Mouse (Mus musculus) adrenal gland, postnatal 4 days (tissue): Measurements from ENCODE around the gene Pygl. TPM values are rescaled to one million over a fixed set of nuclear protein-coding genes. Genes with fewer than 3 reads are reported as not detected.
"Not testable (repeated sequence)": the region's sequence is repeated elsewhere in the genome, so short reads cannot be mapped to it uniquely, and the experiment has no call there.

ENCODE experiments used
- DNase-seq, 2 experiments: peaks; one replicate each; pipeline ENCODE4 v3.0.0; 2021 to 2022; ENCODE audit warnings: low spot score in 2 of 2, mixed read lengths in 2 of 2
- total RNA-seq, 2 experiments: library from RNA; stranded (reverse); gene quantifications; 2 replicates each; pipeline ENCODE4 v1.2.3; 2021

Pygl gene
- total RNA-seq, 2 experiments from 2014 or later, result 29.5 to 37.0 TPM

DNA sequence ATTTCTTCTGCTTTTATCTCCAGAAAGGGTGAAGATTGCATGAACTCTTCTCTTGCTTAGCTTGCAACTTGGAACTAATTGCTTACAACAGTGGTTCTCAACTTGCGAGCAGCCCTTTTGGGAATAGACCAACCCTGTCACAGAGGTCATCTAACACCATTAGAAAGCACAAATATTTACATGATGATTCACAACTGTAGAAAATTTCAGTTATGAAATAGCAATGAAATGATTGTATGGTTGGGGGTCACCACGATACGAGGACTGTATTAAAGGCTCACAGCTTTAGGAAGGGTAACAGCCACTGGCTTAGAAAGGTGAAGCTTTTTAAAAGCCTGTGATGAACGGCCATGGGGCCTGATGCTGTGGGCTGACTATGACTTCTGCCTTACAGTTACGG lies 70.2 kb downstream of the Pygl start:
- no peak for DNase-seq

DNA sequence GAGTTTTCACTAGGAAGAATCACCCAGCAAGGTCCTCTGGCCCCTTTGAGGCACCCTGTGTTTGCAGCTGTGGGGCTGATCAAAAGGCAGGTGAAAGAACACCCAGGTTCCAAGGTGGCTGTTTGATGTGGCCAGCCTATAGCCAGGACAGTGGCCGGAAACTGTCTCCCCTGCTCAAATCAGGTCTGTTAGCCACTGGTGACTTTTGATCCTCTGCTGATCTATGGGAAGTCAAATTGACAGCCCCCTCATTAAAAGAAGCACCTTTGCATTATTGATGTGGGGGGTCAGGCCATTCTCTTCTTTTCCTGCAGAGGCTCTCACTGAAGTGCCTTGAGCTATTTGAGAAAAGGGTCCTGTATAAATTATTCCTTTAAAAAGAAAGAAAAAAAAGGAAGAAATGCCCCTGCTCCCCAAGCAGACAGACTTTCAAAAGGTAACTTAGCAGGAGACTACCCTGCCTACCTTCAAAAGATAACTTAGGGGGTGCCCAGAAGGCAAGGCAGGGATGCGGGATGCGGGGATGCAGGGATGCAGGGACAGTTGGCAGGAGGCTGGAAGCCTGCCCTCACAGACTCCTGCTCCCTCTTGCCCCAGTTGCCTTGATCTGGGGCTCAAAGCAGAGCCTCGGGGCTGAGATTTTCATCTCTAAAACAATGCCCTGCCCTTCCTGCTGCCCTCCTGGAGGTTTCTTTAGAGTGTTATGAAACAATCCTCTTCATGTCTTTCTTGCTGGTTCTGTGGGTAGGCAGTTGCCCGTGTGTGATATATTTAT lies 73.8 kb downstream of the Pygl start:
- DNase-seq, result no peak

GRCm38 (mm10) chr12:70156222-70156621 lies 75.1 kb downstream of the Pygl start:
- no peak for DNase-seq

GRCm38 (mm10) chr12:70153842-70154241 lies 77.4 kb downstream of the Pygl start, which contains the start of gene Abhd12b:
Abhd12b (plus strand) TSS chr12:70154142.
- DNase-seq, result no peak

- DNase-seq, result no peak
Measured at GRCm38 (mm10) chr12:70148631-70149265, 82.5 kb downstream of the Pygl start.

DNA sequence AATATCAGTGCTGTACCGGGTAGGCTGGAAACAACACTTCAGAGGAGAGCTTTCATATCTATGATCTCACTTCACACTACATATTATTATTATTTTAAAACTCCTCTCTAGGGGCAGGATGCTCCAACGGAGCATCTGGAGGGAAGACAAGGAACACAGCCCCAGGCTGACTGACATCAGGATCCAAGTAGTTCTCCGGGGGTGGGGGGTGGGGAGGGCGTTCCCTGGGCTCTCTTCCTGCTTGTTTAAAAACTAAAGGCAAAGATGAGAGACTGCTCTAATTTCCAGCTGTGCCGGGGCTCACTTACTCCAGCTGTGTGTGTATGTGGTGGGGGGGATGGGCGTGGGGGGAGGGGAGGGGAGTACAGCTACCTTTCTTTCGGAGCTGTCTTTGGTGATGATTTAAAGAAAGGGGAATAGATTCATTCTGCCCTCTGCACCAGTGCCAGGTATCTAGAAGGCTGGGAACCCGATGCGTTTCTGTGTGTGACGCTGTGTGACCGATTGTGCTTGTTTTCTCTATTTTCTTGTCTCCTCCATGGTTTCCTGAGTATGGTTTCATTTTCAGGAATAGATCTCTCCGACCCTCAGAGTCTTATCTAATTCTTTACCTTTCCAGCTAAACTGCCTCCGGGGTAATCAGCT lies 83.2 kb downstream of the Pygl start:
- no peak for DNase-seq

- DNase-seq, result no peak
Measured at GRCm38 (mm10) chr12:70145586-70145985, 85.7 kb downstream of the Pygl start.

DNA sequence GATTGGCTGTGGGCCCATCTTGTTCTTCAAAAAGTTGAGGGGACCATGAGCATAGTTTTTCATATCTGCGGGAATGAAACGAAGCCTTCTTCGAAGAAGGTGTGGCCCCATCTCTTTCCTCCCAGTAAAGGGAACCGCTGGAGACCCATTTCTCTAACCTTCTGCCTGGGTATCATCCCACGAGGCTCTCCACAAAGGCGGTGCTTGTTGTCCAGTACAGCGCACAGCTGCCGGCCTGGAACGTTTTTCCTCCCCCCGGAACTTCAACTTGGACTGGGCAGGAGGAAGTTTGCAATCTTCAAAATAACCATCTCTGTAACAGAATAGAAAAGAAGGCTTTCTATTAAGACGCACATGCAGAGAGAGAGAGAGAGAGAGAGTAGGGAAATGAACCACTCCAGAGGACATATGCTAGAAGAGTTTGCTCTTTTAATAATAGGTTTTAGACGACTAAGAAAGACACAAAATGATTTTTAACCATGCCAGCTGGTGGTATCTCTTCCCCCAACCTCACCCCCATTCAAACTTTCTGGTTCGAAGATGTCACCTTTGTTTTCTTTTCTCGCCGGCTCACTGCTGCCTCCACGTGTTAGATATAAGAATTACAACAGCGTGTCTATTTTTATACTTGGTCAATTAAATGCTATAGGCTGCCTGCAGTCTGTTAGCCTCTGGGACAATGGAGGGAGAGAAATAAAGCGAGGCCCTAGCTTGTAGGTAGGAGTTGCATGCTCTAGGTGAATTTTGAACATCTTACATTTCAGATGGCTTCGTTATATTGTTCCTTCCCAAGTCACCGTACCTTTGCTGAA lies 86.4 kb downstream of the Pygl start:
- no peak for DNase-seq

GRCm38 (mm10) chr12:70144106-70144587 lies 87.1 kb downstream of the Pygl start:
- DNase-seq, result not testable (repeated sequence)

DNA sequence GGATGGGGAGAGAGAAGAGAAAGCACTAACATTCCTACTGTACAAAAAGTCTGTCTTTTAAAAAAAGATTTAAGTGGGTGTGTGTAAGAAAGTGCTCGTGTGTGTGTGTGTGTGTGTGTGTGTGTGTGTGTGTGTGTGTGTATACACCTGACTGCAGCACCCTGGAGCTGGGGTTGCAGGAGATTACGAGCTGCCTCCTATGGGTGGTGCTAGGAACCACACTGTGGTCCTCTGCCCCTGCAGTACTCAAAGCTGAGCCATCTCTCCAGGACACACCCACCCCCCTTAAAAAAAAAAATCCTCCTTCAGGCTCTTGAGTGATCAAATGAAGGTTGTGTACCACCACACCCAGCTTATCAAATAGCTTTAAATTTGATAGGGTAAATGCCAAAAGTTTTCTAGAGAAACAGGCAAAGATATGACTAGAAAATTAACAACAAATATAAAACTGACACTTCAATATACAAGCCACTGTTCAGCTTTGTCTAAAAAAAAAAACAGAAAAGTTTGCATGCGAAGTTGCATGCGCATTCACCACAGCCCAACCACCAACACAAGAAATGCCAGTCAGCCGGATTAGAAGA lies 90.2 kb downstream of the Pygl start:
- DNase-seq, result no peak

Other genes starting within 250 kb of the Pygl start
- 10 to 100 TPM; 47.6 to 50.0 TPM for gene Sav1, start 244.5 kb downstream of the Pygl start, total RNA-seq
- 10 to 100 TPM; 44.6 to 45.0 TPM for gene Nin, start 117.8 kb downstream of the Pygl start, total RNA-seq
- gene Abhd12b, start 77.3 kb downstream of the Pygl start, total RNA-seq, result not detected
- 1 to 10 TPM; 7.2 to 8.1 TPM for gene Trim9, start 116.1 kb upstream of the Pygl start, total RNA-seq
- 10 to 100 TPM; 56.7 to 60.1 TPM for gene Tmx1, start 221.6 kb upstream of the Pygl start, total RNA-seq